Mouse (Mus musculus) cerebellum, adult 2 months (tissue): Measurements from ENCODE around the gene Tenm2. TPM values are rescaled to one million over a fixed set of nuclear protein-coding genes. Genes with fewer than 3 reads are reported as not detected.

Source experiments
- DNase-seq, 2 experiments: peaks; one replicate each; pipeline ENCODE4 v3.0.0; 2021
- H3K27ac ChIP-seq: fragments of 200-500 bp; 2 replicates; pipeline ENCODE4 v1.5.1; 2012; ENCODE audit warnings: low read length, control low read depth, inconsistent platforms; ENCODE audit not compliant: insufficient read depth
- H3K27me3 ChIP-seq: fragments of 200-500 bp; 2 replicates; pipeline ENCODE4 v1.6.1; 2012; ENCODE audit warnings: inconsistent platforms, mild to moderate bottlenecking, low read length, moderate library complexity; ENCODE audit not compliant: control insufficient read depth, insufficient read depth
- H3K4me1 ChIP-seq: fragments of 200-500 bp; 2 replicates; pipeline ENCODE4 v1.6.1; 2011; ENCODE audit warnings: low read length; ENCODE audit not compliant: control insufficient read depth, insufficient read depth
- H3K4me3 ChIP-seq: fragments of 200-500 bp; replicated peaks from 2 replicates; pipeline ENCODE3; 2011; ENCODE audit warnings: mild to moderate bottlenecking, low read depth, low read length, control low read depth; ENCODE audit not compliant: insufficient read depth
- CTCF ChIP-seq: fragments of 200-500 bp; IDR thresholded peaks from 2 replicates; pipeline ENCODE4 v1.5.1; 2011; ENCODE audit warnings: low read depth, mild to moderate bottlenecking, control low read depth, low read length, moderate library complexity, borderline replicate concordance; ENCODE audit not compliant: insufficient read depth
- POLR2A ChIP-seq: fragments of 200-500 bp; IDR thresholded peaks from 2 replicates; pipeline ENCODE4 v1.6.1; 2011; ENCODE audit warnings: low read length, control low read depth, borderline replicate concordance; ENCODE audit not compliant: insufficient read depth
- WGBS: fragments of 180-500 bp; shearing (Covaris S2); methylation state at CpG from one replicate; pipeline ENCODE4 v1.1.7; 2018; 5-methylcytosine and 5-hydroxymethylcytosine counted together
- polyA plus RNA-seq: library from polyadenylated mRNA; depleted of rRNA; stranded (reverse); fragments of >200 nt; gene quantifications from 2 replicates; pipeline ENCODE4 v1.2.3, GENCODE M21; 2012

The Tenm2 gene
- polyA plus RNA-seq, 1 experiment: 9.1 TPM

DNA sequence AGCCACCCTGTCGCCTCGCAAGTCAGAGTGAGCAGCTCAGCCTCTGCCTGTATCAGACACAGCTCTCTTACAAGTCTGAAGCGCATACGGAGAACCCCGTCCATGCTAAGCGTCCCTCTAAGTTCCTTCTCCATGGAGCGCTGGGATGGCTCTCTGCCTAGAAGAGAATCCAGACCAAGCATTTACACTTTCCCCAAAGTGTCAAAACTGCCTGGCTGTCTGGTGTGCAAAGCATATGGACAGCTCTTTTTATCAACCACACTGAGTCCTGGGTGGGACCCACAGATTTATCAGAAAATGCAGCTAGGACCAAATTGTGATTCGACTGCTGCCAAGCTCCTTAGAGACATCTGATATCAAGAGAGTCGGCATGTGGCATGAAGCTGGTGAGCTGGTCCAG, 996.9 kb downstream of the Tenm2 start:
- WGBS: 75% methylated on average over 9 of the region's 9 CpGs
- Histone ChIP-seq H3K27me3 (no peaks in the 10 kb centered on the region), H3K4me1 (no peaks in the 10 kb centered on the region; the same call in 1 of the 2 replicates), H3K27ac (no peak overlapping the region), H3K4me3 (no peak overlapping the region)
- no peak for DNase-seq
- TF ChIP-seq POLR2A (no peak), CTCF (no peak)

DNA sequence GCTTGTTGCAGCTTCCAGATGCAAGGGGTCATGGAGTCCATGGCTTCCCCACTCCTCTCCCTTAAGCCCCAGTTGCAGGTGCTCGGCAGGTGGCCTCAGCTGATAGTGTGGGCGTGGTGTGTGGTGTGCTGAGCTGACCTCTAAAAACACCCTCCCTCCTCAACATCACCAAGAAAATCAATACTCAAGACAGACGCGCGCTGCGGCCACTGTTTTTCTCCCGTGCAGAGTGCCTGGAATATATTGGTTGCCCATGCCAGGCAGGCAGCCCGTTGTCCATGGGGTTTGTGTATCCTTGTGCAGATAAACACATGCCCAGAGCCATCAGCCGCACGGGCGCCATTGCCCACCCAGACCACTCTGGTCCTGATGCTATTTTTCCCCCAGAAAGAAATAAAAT, 1007.1 kb downstream of the Tenm2 start:
- WGBS: 95% methylated on average over 11 of the region's 11 CpGs
- Histone ChIP-seq H3K4me1 (no peaks in the 10 kb centered on the region), H3K4me3 (no peak overlapping the region), H3K27me3 (no peaks in the 10 kb centered on the region), H3K27ac (no peak overlapping the region)
- DNase-seq: no peak
- no peak for TF ChIP-seq POLR2A
- no peak for TF ChIP-seq CTCF

DNA sequence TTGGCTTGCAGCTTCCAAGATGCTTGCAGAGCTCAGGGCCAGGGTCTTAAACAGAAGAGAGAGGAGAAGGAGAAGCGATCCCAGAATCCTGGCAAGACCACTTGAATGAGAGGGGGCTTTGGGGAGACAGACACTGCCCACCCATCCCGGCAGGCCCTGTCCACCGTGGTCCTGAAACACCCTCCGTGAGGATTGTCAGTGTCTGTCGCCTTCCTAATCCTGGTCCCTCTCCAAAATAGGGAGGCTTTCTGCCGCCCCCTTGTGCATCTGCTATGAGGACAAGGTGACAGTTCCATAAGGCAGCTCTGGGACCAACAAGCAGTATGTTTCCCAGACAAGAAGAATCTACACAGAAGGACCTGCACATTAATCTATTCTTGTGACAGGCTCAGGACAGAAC, 1007.6 kb downstream of the Tenm2 start:
- Histone ChIP-seq H3K27me3 (no peaks in the 10 kb centered on the region), H3K4me3 (no peak overlapping the region), H3K27ac (no peak overlapping the region), H3K4me1 (no peaks in the 10 kb centered on the region)
- TF ChIP-seq POLR2A (no peak), CTCF (no peak)
- 73% methylated on average over 6 of the region's 6 CpGs for WGBS
- no peak for DNase-seq

DNA sequence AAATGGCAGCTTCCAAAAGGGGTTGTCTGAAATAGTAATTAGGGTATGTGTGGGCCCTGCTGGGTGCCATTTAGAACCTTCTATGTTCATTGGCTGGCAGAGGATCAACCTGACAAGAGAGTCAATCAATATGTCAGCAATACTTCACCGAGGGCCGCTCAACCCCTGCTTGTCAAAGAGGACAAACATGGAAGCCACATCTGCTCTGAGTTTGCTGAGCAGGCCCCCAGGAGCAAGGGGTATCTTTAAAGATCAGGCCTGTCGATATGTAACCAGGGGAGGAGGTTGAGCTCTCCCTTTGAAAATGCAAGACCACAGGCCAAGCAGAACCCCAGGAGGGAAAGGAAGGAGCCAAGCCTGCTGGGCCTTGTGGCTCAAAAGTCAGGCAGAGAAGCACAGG, 1009.7 kb downstream of the Tenm2 start:
- Histone ChIP-seq H3K4me3 (no peak overlapping the region), H3K4me1 (no peaks in the 10 kb centered on the region), H3K27me3 (no peaks in the 10 kb centered on the region), H3K27ac (no peak overlapping the region)
- no peak for DNase-seq
- TF ChIP-seq CTCF (no peak), POLR2A (no peak)
- 68% methylated on average over 3 of the region's 3 CpGs for WGBS

DNA sequence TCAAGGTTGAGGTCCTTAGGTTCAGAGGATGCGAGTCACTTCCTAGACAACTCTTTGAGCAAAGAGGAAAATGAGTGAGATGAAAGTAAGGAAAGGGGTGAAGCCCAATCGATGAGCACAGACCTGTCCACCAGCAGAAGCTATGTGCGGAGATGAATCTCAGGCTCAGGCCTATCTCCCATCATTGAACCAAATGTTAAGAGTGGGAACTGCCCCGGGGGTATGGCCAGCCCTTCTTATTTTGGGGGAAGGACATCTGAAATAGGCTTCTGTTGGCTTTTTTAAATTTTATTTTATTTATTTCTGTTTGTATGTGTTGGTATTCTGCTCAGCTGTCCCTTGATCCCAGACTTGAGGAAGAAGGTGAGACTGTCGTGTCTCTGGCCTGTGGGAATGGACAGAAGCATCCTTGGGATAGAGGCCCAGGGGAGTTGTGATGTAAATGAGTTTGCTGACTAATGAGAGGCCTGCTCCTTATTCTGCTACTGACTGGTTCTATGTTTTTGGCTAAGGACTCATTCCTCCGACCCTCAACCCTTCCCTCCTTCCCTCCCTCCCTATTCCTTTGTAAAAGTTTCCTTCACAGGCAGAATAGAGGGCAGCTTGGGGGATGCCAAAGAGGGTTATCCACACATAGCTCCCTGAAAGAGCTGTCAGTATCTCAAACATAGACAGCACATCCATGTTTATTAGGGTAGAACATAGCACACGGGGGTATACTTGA, 1011.9 kb downstream of the Tenm2 start:
- Histone ChIP-seq H3K27me3 (no peaks in the 10 kb centered on the region), H3K27ac (no peak overlapping the region), H3K4me1 (no peaks in the 10 kb centered on the region), H3K4me3 (no peak overlapping the region)
- TF ChIP-seq POLR2A (no peak), CTCF (no peak)
- WGBS: 95% methylated on average over 7 of the region's 7 CpGs
- no peak for DNase-seq

- 97% methylated on average over 3 of the region's 3 CpGs for WGBS
- no peak for TF ChIP-seq POLR2A
- TF ChIP-seq CTCF: no peak
- H3K4me1 ChIP-seq: no peaks in the 10 kb centered on the region
- H3K4me3 ChIP-seq: no peak overlapping the region
- no peaks in the 10 kb centered on the region for H3K27me3 ChIP-seq
- no peak overlapping the region for H3K27ac ChIP-seq
- no peak for DNase-seq
Measured at GRCm38 (mm10) chr11:36222071-36222470, 1013.7 kb downstream of the Tenm2 start.

GRCm38 (mm10) chr11:36221271-36221975, 1014.3 kb downstream of the Tenm2 start:
- Histone ChIP-seq H3K4me1 (no peaks in the 10 kb centered on the region), H3K27ac (no peak overlapping the region), H3K27me3 (no peaks in the 10 kb centered on the region), H3K4me3 (peak overlapping the region; percentile 3)
- DNase-seq: peak; percentile 88 to 91
- 5% methylated on average over 10 of the region's 10 CpGs for WGBS
- TF ChIP-seq POLR2A (no peak), CTCF (peak; percentile 98)

DNA sequence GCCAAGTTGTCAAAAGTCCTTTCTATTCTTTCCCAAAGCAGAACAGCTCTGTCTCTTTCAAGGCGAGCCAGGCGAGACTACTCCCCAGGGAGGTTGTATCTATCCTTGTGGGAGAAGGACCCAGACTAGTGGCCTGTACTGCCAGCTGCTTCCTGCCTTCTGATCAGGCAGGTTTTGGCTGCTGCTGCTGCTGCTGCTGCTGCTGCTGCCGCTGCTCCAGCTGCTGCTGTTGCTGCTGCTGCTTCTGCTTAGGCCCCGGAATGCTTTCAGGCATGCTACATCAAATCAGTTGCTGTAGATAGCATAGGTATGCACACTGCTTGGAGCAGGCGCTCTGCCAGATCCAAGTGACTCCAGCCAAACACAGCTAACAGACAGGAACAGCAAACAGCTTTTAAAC, 1015.1 kb downstream of the Tenm2 start:
- Histone ChIP-seq H3K4me3 (no peak overlapping the region), H3K27ac (no peak overlapping the region), H3K4me1 (no peaks in the 10 kb centered on the region), H3K27me3 (no peaks in the 10 kb centered on the region)
- TF ChIP-seq POLR2A (no peak), CTCF (no peak)
- DNase-seq: peak in 1 of 2 experiments; percentile 5
- WGBS: 64% methylated on average over 5 of the region's 5 CpGs
